Mouse (Mus musculus) midbrain, embryonic 15.5 days (tissue): Measurements from ENCODE around the gene Gm2030. TPM values are rescaled to one million over a fixed set of nuclear protein-coding genes. Genes with fewer than 3 reads are reported as not detected.
"Not testable (repeated sequence)": the region's sequence is repeated elsewhere in the genome, so short reads cannot be mapped to it uniquely, and the experiment has no call there.

Source experiments
- ATAC-seq: fragments of 200-750 bp; cut with Nextera tagmentation; replicated peaks from 2 replicates; pipeline ENCODE4 v1.8.0; 2017; ENCODE audit warnings: moderate TSS enrichment
- H3K27ac ChIP-seq: fragments of 300-500 bp; sonication (generic); 2 replicates; pipeline ENCODE4 v1.5.1; 2015; ENCODE audit warnings: mild to moderate bottlenecking, inconsistent platforms
- H3K27me3 ChIP-seq: fragments of 300-500 bp; sonication (generic); replicated peaks from 2 replicates; pipeline ENCODE4 v1.6.1; 2015; ENCODE audit warnings: inconsistent platforms
- H3K36me3 ChIP-seq: fragments of 300-500 bp; sonication (generic); replicated peaks from 2 replicates; pipeline ENCODE4 v1.6.1; 2015; ENCODE audit warnings: inconsistent platforms
- H3K4me1 ChIP-seq: fragments of 300-500 bp; sonication (generic); 2 replicates; pipeline ENCODE4 v1.6.1; 2015; ENCODE audit warnings: inconsistent platforms
- H3K4me2 ChIP-seq: fragments of 300-500 bp; sonication (generic); 2 replicates; pipeline ENCODE4 v1.6.1; 2015; ENCODE audit warnings: inconsistent platforms, mild to moderate bottlenecking, moderate library complexity
- H3K4me3 ChIP-seq: fragments of 300-500 bp; sonication (generic); 2 replicates; pipeline ENCODE4 v1.5.1; 2015; ENCODE audit warnings: mild to moderate bottlenecking, inconsistent platforms
- H3K9ac ChIP-seq: fragments of 300-500 bp; sonication (generic); 2 replicates; pipeline ENCODE4 v1.6.1; 2015; ENCODE audit warnings: mild to moderate bottlenecking, inconsistent platforms
- H3K9me3 ChIP-seq: fragments of 300-500 bp; sonication (generic); 2 replicates; pipeline ENCODE4 v1.6.1; 2016; ENCODE audit warnings: inconsistent platforms
- WGBS: fragments of 180-500 bp; shearing (Covaris S2); methylation state at CpG from one replicate; pipeline ENCODE4 v1.1.7; 2015; ENCODE audit warnings: mixed read lengths; 5-methylcytosine and 5-hydroxymethylcytosine counted together
- polyA plus RNA-seq: library from polyadenylated mRNA; unstranded; fragments of >200 nt; fragmentation: Nextera tagmentation; extraction: Ambion mirVana; gene quantifications from 2 replicates; pipeline ENCODE4 v1.2.1, GENCODE M21; 2015

Gene Gm2030
- polyA plus RNA-seq: not detected in 2 replicates

DNA sequence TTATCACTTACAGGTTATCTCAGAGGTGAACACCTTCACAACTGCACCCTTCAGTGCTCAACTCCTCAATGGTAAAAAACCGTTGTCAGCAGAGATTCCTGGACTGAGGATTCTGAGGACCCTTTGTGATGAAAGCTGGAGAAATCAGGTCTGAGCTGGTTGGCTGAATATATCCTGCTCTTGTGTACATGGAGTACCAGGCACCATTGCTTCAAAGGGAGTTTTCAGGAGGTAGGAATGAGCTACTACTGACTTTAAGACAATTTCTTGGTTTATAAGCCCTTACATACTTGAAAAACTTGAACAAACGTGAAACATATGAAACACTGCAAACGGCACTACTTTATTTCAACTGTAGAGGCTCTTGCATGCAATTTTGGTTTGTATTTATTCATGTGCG, at the start of gene Gm2030:
Gm2030 (minus strand) TSS at position 101 of the 400 bp plus-strand sequence.
- not testable (repeated sequence) for H3K4me3 ChIP-seq, H3K9ac ChIP-seq, H3K4me1 ChIP-seq, H3K27me3 ChIP-seq, H3K36me3 ChIP-seq, ATAC-seq, H3K9me3 ChIP-seq, H3K4me2 ChIP-seq, H3K27ac ChIP-seq
- 74% methylated on average over 4 of the region's 4 CpGs for WGBS

Other genes with a start within 250 kb of the Gm2030 start
- not detected in 2 replicates for gene Gm2012, start 78.7 kb downstream of the Gm2030 start, polyA plus RNA-seq
- not detected in 2 replicates for gene Slx, start 235.5 kb upstream of the Gm2030 start, polyA plus RNA-seq